Mouse (Mus musculus) limb, embryonic 12.5 days (tissue): Measurements from ENCODE around the gene G0s2. TPM values are rescaled to one million over a fixed set of nuclear protein-coding genes. Genes with fewer than 3 reads are reported as not detected.

Experiments used
- ATAC-seq: fragments of 200-750 bp; cut with Nextera tagmentation; 2 replicates; pipeline ENCODE4 v1.8.0; 2017; ENCODE audit warnings: low read depth, moderate TSS enrichment; ENCODE audit not compliant: insufficient number of reproducible peaks, insufficient read depth, low FRiP score, low TSS enrichment
- H3K27ac ChIP-seq: fragments of 300-500 bp; sonication (generic); 2 replicates; pipeline ENCODE4 v1.5.1; 2016; ENCODE audit warnings: mild to moderate bottlenecking, moderate library complexity
- H3K27me3 ChIP-seq: fragments of 300-500 bp; sonication (generic); 2 replicates; pipeline ENCODE4 v1.6.1; 2016; ENCODE audit warnings: mild to moderate bottlenecking, moderate library complexity
- H3K36me3 ChIP-seq: fragments of 300-500 bp; sonication (generic); 2 replicates; pipeline ENCODE4 v1.6.1; 2016; ENCODE audit warnings: mild to moderate bottlenecking, moderate library complexity
- H3K4me1 ChIP-seq: fragments of 300-500 bp; sonication (generic); replicated peaks from 2 replicates; pipeline ENCODE4 v1.6.1; 2016
- H3K4me2 ChIP-seq: fragments of 300-500 bp; sonication (generic); 2 replicates; pipeline ENCODE4 v1.6.1; 2016; ENCODE audit warnings: mild to moderate bottlenecking, moderate library complexity
- H3K4me3 ChIP-seq: fragments of 300-500 bp; sonication (generic); replicated peaks from 2 replicates; pipeline ENCODE4 v1.5.1; 2016; ENCODE audit warnings: mild to moderate bottlenecking
- H3K9ac ChIP-seq: fragments of 300-500 bp; sonication (generic); replicated peaks from 2 replicates; pipeline ENCODE4 v1.6.1; 2016; ENCODE audit warnings: mild to moderate bottlenecking, moderate library complexity
- H3K9me3 ChIP-seq: fragments of 300-500 bp; sonication (generic); 2 replicates; pipeline ENCODE4 v1.6.1; 2016; ENCODE audit warnings: mild to moderate bottlenecking, moderate library complexity
- WGBS: fragments of 180-500 bp; shearing (Covaris S2); methylation state at CpG from one replicate; pipeline ENCODE4 v1.1.7; 2016; 5-methylcytosine and 5-hydroxymethylcytosine counted together
- polyA plus RNA-seq: library from polyadenylated mRNA; unstranded; fragments of >200 nt; fragmentation: Nextera tagmentation; extraction: Ambion mirVana; gene quantifications from 2 replicates; pipeline ENCODE4 v1.2.1, GENCODE M21; 2016

Gene G0s2
- polyA plus RNA-seq, 1 experiment from 2014 or later = 10.4 TPM

GRCm38 (mm10) chr1:193303096-193303495, 30.1 kb upstream of the G0s2 start:
- H3K27ac ChIP-seq = no peak overlapping the region
- no peak overlapping the region for H3K4me2 ChIP-seq
- H3K9me3 ChIP-seq = no peaks in the 10 kb centered on the region
- ATAC-seq = no peak
- no peak overlapping the region for H3K4me3 ChIP-seq
- H3K4me1 ChIP-seq = peaks cover 10% of the 10 kb centered on the region
- H3K36me3 ChIP-seq = no peaks in the 10 kb centered on the region
- WGBS = 85% methylated on average over 2 of the region's 2 CpGs
- no peak overlapping the region for H3K9ac ChIP-seq
- 0 out of 2 replicates have a peak, but pooled peaks cover 5% of the 10 kb centered on the region for H3K27me3 ChIP-seq

- ATAC-seq = no peak
- Histone ChIP-seq H3K4me3 (no peak overlapping the region), H3K9ac (no peak overlapping the region), H3K27me3 (0 out of 2 replicates have a peak, but pooled peaks cover 5% of the 10 kb centered on the region), H3K36me3 (no peaks in the 10 kb centered on the region), H3K9me3 (no peaks in the 10 kb centered on the region), H3K27ac (no peak overlapping the region), H3K4me1 (peaks cover 10% of the 10 kb centered on the region), H3K4me2 (no peak overlapping the region)
- WGBS = 56% methylated on average over 8 of the region's 8 CpGs
These were observed 29.0 kb upstream of the G0s2 start for GRCm38 (mm10) chr1:193302093-193302405.

- ATAC-seq = no peak
- Histone ChIP-seq H3K4me1 (peaks cover 10% of the 10 kb centered on the region), H3K4me3 (no peak overlapping the region), H3K9me3 (no peaks in the 10 kb centered on the region), H3K4me2 (no peak overlapping the region), H3K27me3 (0 out of 2 replicates have a peak, but pooled peaks cover 5% of the 10 kb centered on the region), H3K9ac (no peak overlapping the region), H3K36me3 (no peaks in the 10 kb centered on the region), H3K27ac (no peak overlapping the region)
- 64% methylated on average over 6 of the region's 6 CpGs for WGBS
These were observed 28.4 kb upstream of the G0s2 start for GRCm38 (mm10) chr1:193301216-193302092.

- H3K36me3 ChIP-seq = no peaks in the 10 kb centered on the region
- H3K9me3 ChIP-seq = no peaks in the 10 kb centered on the region
- 0 out of 2 replicates have a peak, but pooled peaks cover 5% of the 10 kb centered on the region for H3K27me3 ChIP-seq
- H3K4me2 ChIP-seq = no peak overlapping the region
- H3K4me1 ChIP-seq = peaks cover 10% of the 10 kb centered on the region
- H3K4me3 ChIP-seq = no peak overlapping the region
- H3K27ac ChIP-seq = no peak overlapping the region
- ATAC-seq = no peak
- 15% methylated on average over 1 of the region's 1 CpGs for WGBS
- H3K9ac ChIP-seq = no peak overlapping the region
These were observed 27.0 kb upstream of the G0s2 start for GRCm38 (mm10) chr1:193299995-193300394.

GRCm38 (mm10) chr1:193298141-193298765, 25.2 kb upstream of the G0s2 start:
- Histone ChIP-seq H3K36me3 (no peaks in the 10 kb centered on the region), H3K4me3 (no peak overlapping the region), H3K27me3 (0 out of 2 replicates have a peak, but pooled peaks cover 5% of the 10 kb centered on the region), H3K27ac (no peak overlapping the region), H3K4me1 (peaks cover 10% of the 10 kb centered on the region), H3K4me2 (no peak overlapping the region), H3K9me3 (no peaks in the 10 kb centered on the region), H3K9ac (no peak overlapping the region)
- WGBS = 83% methylated on average over 3 of the region's 3 CpGs
- no peak for ATAC-seq

- ATAC-seq = no peak
- 76% methylated on average over 5 of the region's 5 CpGs for WGBS
- Histone ChIP-seq H3K9me3 (no peaks in the 10 kb centered on the region), H3K4me3 (no peak overlapping the region), H3K36me3 (no peaks in the 10 kb centered on the region), H3K4me1 (no peaks in the 10 kb centered on the region; the same call in 1 of the 2 replicates), H3K27me3 (no peaks in the 10 kb centered on the region), H3K4me2 (no peak overlapping the region), H3K9ac (no peak overlapping the region), H3K27ac (no peak overlapping the region)
These were observed 22.9 kb upstream of the G0s2 start for GRCm38 (mm10) chr1:193295920-193296319.

- H3K27me3 ChIP-seq = no peaks in the 10 kb centered on the region
- H3K9me3 ChIP-seq = no peaks in the 10 kb centered on the region
- no peak overlapping the region for H3K4me2 ChIP-seq
- H3K27ac ChIP-seq = no peak overlapping the region
- 85% methylated on average over 3 of the region's 3 CpGs for WGBS
- no peaks in the 10 kb centered on the region for H3K4me1 ChIP-seq
- no peak overlapping the region for H3K4me3 ChIP-seq
- no peaks in the 10 kb centered on the region for H3K36me3 ChIP-seq
- ATAC-seq = no peak
- H3K9ac ChIP-seq = no peak overlapping the region
These were observed 20.9 kb upstream of the G0s2 start for GRCm38 (mm10) chr1:193293926-193294325.

GRCm38 (mm10) chr1:193293039-193293438, 20.0 kb upstream of the G0s2 start:
- ATAC-seq = no peak
- H3K36me3 ChIP-seq = no peaks in the 10 kb centered on the region

GRCm38 (mm10) chr1:193290686-193291085, 17.7 kb upstream of the G0s2 start:
- H3K9me3 ChIP-seq = no peaks in the 10 kb centered on the region
- H3K4me1 ChIP-seq = no peaks in the 10 kb centered on the region
- H3K9ac ChIP-seq = no peak overlapping the region
- H3K4me2 ChIP-seq = no peak overlapping the region
- H3K27ac ChIP-seq = no peak overlapping the region
- no peaks in the 10 kb centered on the region for H3K36me3 ChIP-seq
- H3K4me3 ChIP-seq = no peak overlapping the region
- no peaks in the 10 kb centered on the region for H3K27me3 ChIP-seq
- no peak for ATAC-seq

More at GRCm38 (mm10) chr1:193293039-193293438, 20.0 kb upstream of the G0s2 start:
- Histone ChIP-seq H3K4me2 (no peak overlapping the region), H3K4me3 (no peak overlapping the region), H3K9me3 (no peaks in the 10 kb centered on the region), H3K9ac (no peak overlapping the region), H3K4me1 (no peaks in the 10 kb centered on the region), H3K27me3 (no peaks in the 10 kb centered on the region), H3K27ac (no peak overlapping the region)
- 52% methylated on average over 2 of the region's 2 CpGs for WGBS

- H3K36me3 ChIP-seq = no peaks in the 10 kb centered on the region
- WGBS = 89% methylated on average over 5 of the region's 5 CpGs
- no peak for ATAC-seq
These were observed 16.9 kb upstream of the G0s2 start for GRCm38 (mm10) chr1:193289914-193290313.

GRCm38 (mm10) chr1:193289076-193289475, 16.1 kb upstream of the G0s2 start:
- Histone ChIP-seq H3K9me3 (no peaks in the 10 kb centered on the region), H3K9ac (no peak overlapping the region), H3K4me2 (no peak overlapping the region), H3K27me3 (no peaks in the 10 kb centered on the region), H3K36me3 (no peaks in the 10 kb centered on the region), H3K4me1 (no peaks in the 10 kb centered on the region), H3K4me3 (no peak overlapping the region), H3K27ac (no peak overlapping the region)
- WGBS = 96% methylated on average over 3 of the region's 3 CpGs
- ATAC-seq = no peak

More at GRCm38 (mm10) chr1:193289914-193290313, 16.9 kb upstream of the G0s2 start:
- H3K9ac ChIP-seq = no peak overlapping the region
- no peaks in the 10 kb centered on the region for H3K9me3 ChIP-seq
- no peak overlapping the region for H3K27ac ChIP-seq
- no peak overlapping the region for H3K4me3 ChIP-seq
- no peaks in the 10 kb centered on the region for H3K4me1 ChIP-seq
- H3K4me2 ChIP-seq = no peak overlapping the region
- H3K27me3 ChIP-seq = no peaks in the 10 kb centered on the region
